ENCODE assay signal across 9 mouse cellular contexts in the genomic region with DNA sequence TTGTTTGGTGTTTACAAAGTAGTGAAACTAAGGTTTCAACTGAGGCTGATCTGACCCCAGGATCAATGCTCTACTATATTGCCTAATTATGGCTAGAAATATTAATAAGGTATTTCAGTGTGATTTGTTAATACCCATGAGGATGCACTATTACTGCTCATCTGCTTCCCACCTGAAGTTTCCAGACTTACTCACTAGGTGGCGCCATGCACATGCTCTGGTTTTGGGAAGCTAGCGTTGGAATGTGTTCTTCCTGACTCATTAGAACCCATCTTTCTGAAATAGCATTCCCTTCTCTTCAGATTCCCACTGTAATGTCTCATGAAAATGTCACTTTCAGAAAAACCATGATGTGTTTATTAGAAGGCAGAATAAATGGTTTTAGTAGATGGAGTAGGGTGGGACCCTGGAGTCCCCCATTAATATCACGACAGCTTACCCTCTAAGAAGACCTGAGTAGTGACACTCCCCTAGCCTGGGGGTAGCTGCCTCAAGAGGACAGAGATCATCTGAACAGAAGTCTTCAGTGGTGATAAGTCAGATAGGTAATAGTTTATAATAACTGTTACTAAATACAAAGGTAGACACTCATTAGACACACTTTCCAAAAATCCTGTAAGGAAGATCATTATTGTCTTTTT. TPM values are rescaled to one million over a fixed set of nuclear protein-coding genes. Genes with fewer than 3 reads are reported as not detected.
DNase-seq lines count a peak whose midpoint lies in the region; ATAC-seq and TF ChIP-seq lines count a peak whose summit lies in the region.
"Had no signal": no experiment of that assay in that cellular context is flagged by ENCODE, and none has a peak within 500 bp of the region (broad histone marks: within the 10 kb centered on the region; RNA-seq: fewer than 3 reads in every experiment).

No protein-coding gene starts in this region.

- no peak overlapping the region for H3K4me2 ChIP-seq in liver, embryonic 12.5 days
- H3K4me2 ChIP-seq: stomach, embryonic 15.5 days had no signal

- ATAC-seq in liver, embryonic 12.5 days: peak; percentile 59
- ATAC-seq in neutrophil, adult 5-6 weeks (ENCODE audit: extremely low read depth, insufficient number of reproducible peaks, low FRiP score, poor library complexity, severe bottlenecking): peak; percentile 44; the same call in 1 of the 2 replicates

- no peak overlapping the region for H3K27ac ChIP-seq in cortical plate, adult 2 months (ENCODE audit: insufficient read depth, low read length)
- H3K27ac ChIP-seq in liver, embryonic 12.5 days: no peak overlapping the region
- H3K27ac ChIP-seq: stomach, embryonic 15.5 days had no signal

- H3K27me3 ChIP-seq in liver, embryonic 12.5 days (replicated peaks): no peaks in the 10 kb centered on the region
- H3K27me3 ChIP-seq: stomach, embryonic 15.5 days had no signal

- peaks cover 1% of the 10 kb centered on the region; the same call in 1 of the 2 replicates for H3K4me1 ChIP-seq in cortical plate, adult 2 months (ENCODE audit: control insufficient read depth, insufficient read depth, low read length)
- peaks cover 22% of the 10 kb centered on the region for H3K4me1 ChIP-seq in liver, embryonic 12.5 days
- H3K4me1 ChIP-seq: stomach, embryonic 15.5 days had no signal

- peak; percentile 97 for TF ChIP-seq CTCF in cortical plate, adult 2 months (IDR thresholded peaks at IDR 0.05; ENCODE audit: extremely low read depth, insufficient read depth, low read length)

- 34% methylated on average over 3 of the region's 3 CpGs for WGBS in liver, embryonic 12.5 days (ENCODE audit: insufficient replicate concordance)

- no peaks in the 10 kb centered on the region for H3K9me3 ChIP-seq in liver, embryonic 12.5 days (replicated peaks)
- H3K9me3 ChIP-seq: stomach, embryonic 15.5 days had no signal

- H3K4me3 ChIP-seq in cortical plate, adult 2 months (ENCODE audit: insufficient read depth, low read length): no peak overlapping the region
- no peak overlapping the region for H3K4me3 ChIP-seq in liver, embryonic 12.5 days
- H3K4me3 ChIP-seq: stomach, embryonic 15.5 days had no signal

- peaks cover 91% of the 10 kb centered on the region for H3K36me3 ChIP-seq in liver, embryonic 12.5 days

- DNase-seq in CD8-positive naive resting alpha-beta T cell, adult 2 months (ENCODE audit: low read depth in 2 of 2, low spot score in 2 of 2): peak; percentile 4 to 11
- peak; percentile 74 to 92 for DNase-seq in adrenal gland, adult (ENCODE audit: inconsistent age in 2 of 2, low spot score in 1 of 2)
- DNase-seq in gastrocnemius, postnatal 10 days: peak; percentile 52
- peak; percentile 77 for DNase-seq in kidney, postnatal 10 days
- DNase-seq in thymus, postnatal 14 days: peak; percentile 44

- no peak for TF ChIP-seq POLR2A in cortical plate, adult 2 months (IDR thresholded peaks at IDR 0.05; ENCODE audit: extremely low read depth, insufficient read depth, low read length)

- no peak overlapping the region for H3K9ac ChIP-seq in liver, embryonic 12.5 days
- H3K9ac ChIP-seq: stomach, embryonic 15.5 days had no signal

RNA-seq across cellular contexts. Expression of a gene that starts 6.8 kb away (rescaled TPM):
- polyA plus RNA-seq in cortical plate, adult 2 months (2012; rRNA removed): not detected in 2 replicates
- not detected for total RNA-seq in gastrocnemius, postnatal 10 days (2021)
- 2.1 and 2.4 TPM in 2 replicates for polyA plus RNA-seq in liver, embryonic 12.5 days (2016; fragmentation: Nextera tagmentation; extraction: Ambion mirVana)
- total RNA-seq in neutrophil, adult 5-6 weeks (2017): not detected in 2 replicates

RNA-seq across cellular contexts. Expression of a gene that starts 7.4 kb away (rescaled TPM):
- 55.0 and 55.4 TPM in 2 replicates for polyA plus RNA-seq in cortical plate, adult 2 months (2012; rRNA removed)
- total RNA-seq in gastrocnemius, postnatal 10 days (2021): 10 to 100 TPM; 48.8 to 51.2 TPM
- 60.1 and 62.2 TPM in 2 replicates for polyA plus RNA-seq in liver, embryonic 12.5 days (2016; fragmentation: Nextera tagmentation; extraction: Ambion mirVana)
- total RNA-seq in neutrophil, adult 5-6 weeks (2017): 45.3 and 46.8 TPM in 2 replicates

RNA-seq across cellular contexts. Expression of a gene that starts 30.7 kb away (rescaled TPM):
- 0.42 and 0.48 TPM in 2 replicates for polyA plus RNA-seq in cortical plate, adult 2 months (2012; rRNA removed)
- under 1 TPM in 1 of 2 experiments, not detected in 1; 0.41 TPM for total RNA-seq in gastrocnemius, postnatal 10 days (2021)
- not detected in 2 replicates for polyA plus RNA-seq in liver, embryonic 12.5 days (2016; fragmentation: Nextera tagmentation; extraction: Ambion mirVana)
- 1.0 and 1.6 TPM in 2 replicates for total RNA-seq in neutrophil, adult 5-6 weeks (2017)

RNA-seq across cellular contexts. Expression of a gene that starts 33.4 kb away (rescaled TPM):
- not detected in 2 replicates for polyA plus RNA-seq in cortical plate, adult 2 months (2012; rRNA removed)
- total RNA-seq in gastrocnemius, postnatal 10 days (2021): not detected
- not detected in 2 replicates for polyA plus RNA-seq in liver, embryonic 12.5 days (2016; fragmentation: Nextera tagmentation; extraction: Ambion mirVana)
- not detected in 2 replicates for total RNA-seq in neutrophil, adult 5-6 weeks (2017)
- polyA plus RNA-seq: stomach, embryonic 15.5 days had no signal

RNA-seq across cellular contexts. Expression of a gene that starts 34.7 kb away (rescaled TPM):
- 5.9 and 7.6 TPM in 2 replicates for polyA plus RNA-seq in cortical plate, adult 2 months (2012; rRNA removed)
- total RNA-seq in gastrocnemius, postnatal 10 days (2021): 1 to 10 TPM; 2.1 to 2.2 TPM
- 10.4 and 13.2 TPM in 2 replicates for polyA plus RNA-seq in liver, embryonic 12.5 days (2016; fragmentation: Nextera tagmentation; extraction: Ambion mirVana)
- total RNA-seq in neutrophil, adult 5-6 weeks (2017): 8.7 TPM in 1 of 2 replicates, not detected in the other

Comparison
In these comparisons a context has a peak if more than half of its experiments do, and no peak if none do; other contexts are left out.
1. DNase-seq: peak in every context shown above with its lines; median percentile 83 in adrenal gland, adult; 77 in kidney, postnatal 10 days; 52 in gastrocnemius, postnatal 10 days; 44 in thymus, postnatal 14 days; 8 in CD8-positive naive resting alpha-beta T cell, adult 2 months.